Mouse (Mus musculus) CH12.LX (cell line): ENCODE results near the gene Ppp1r35. TPM values are rescaled to one million over a fixed set of nuclear protein-coding genes. Genes with fewer than 3 reads are reported as not detected.
A peak's percentile ranks its signal among the peaks of the same experiment; 100 is the strongest.

Experiments used
- DNase-seq: peaks from one replicate; pipeline ENCODE4 v3.0.0-alpha.2; 2013; ENCODE audit errors: extremely low read depth
- H3K27ac ChIP-seq: 2 replicates; pipeline ENCODE4 v1.5.1; 2012; ENCODE audit warnings: low read depth, mild to moderate bottlenecking, control low read depth, moderate library complexity; ENCODE audit not compliant: insufficient read depth
- H3K27me3 ChIP-seq: replicated peaks from 2 replicates; pipeline ENCODE3; 2012; ENCODE audit warnings: inconsistent platforms
- H3K36me3 ChIP-seq, 2 experiments: replicated peaks in 1 of 2; 2 replicates each; pipeline versions ENCODE3 to v1.6.1; 2012; ENCODE audit warnings: inconsistent platforms in 1 of 2, low read length in 1 of 2, mild to moderate bottlenecking in 1 of 2, mixed read lengths in 1 of 2, moderate library complexity in 1 of 2; ENCODE audit not compliant: control insufficient read depth in 1 of 2, insufficient read depth in 1 of 2
- H3K4me1 ChIP-seq, 2 experiments: 2 replicates each; pipeline ENCODE4 v1.6.1; 2012; ENCODE audit warnings: inconsistent platforms in 1 of 2, moderate library complexity in 1 of 2; ENCODE audit not compliant: insufficient read depth in 2 of 2, control insufficient read depth in 1 of 2
- H3K4me2 ChIP-seq: 2 replicates; pipeline ENCODE4 v1.6.1; 2012; ENCODE audit warnings: low read depth, mild to moderate bottlenecking, control low read depth; ENCODE audit not compliant: poor library complexity, insufficient read depth, severe bottlenecking
- H3K4me3 ChIP-seq, 3 experiments: fragments of 150-350 bp in 1 of 3; sonication (generic) in 1 of 3; replicated peaks in 1 of 3; 2 replicates each; pipeline versions ENCODE3 to v1.5.1; 2011 to 2012; ENCODE audit warnings: low read depth in 2 of 3, low read length in 2 of 3, mild to moderate bottlenecking in 2 of 3, moderate library complexity in 2 of 3, control low read depth in 1 of 3, improper control_type of control experiment in 1 of 3, inconsistent platforms in 1 of 3, mixed read lengths in 1 of 3; ENCODE audit not compliant: poor library complexity in 1 of 3
- H3K79me2 ChIP-seq: replicated peaks from 2 replicates; pipeline ENCODE4 v1.6.1; 2012; ENCODE audit warnings: mild to moderate bottlenecking, moderate library complexity; ENCODE audit not compliant: control insufficient read depth, poor library complexity, insufficient read depth, severe bottlenecking; ENCODE audit errors: extremely low read depth
- H3K9ac ChIP-seq: 2 replicates; pipeline ENCODE4 v1.6.1; 2012; ENCODE audit warnings: low read depth, mild to moderate bottlenecking, control low read depth, moderate library complexity; ENCODE audit not compliant: insufficient read depth
- H3K9me3 ChIP-seq: replicated peaks from 2 replicates; pipeline ENCODE3; 2012; ENCODE audit warnings: low read length, inconsistent platforms, mixed read lengths
- CHD1 ChIP-seq: IDR thresholded peaks from 2 replicates; pipeline ENCODE4 v1.6.1; 2012; ENCODE audit warnings: low read depth, low read length, improper control_type of control experiment, inconsistent platforms
- CHD2 ChIP-seq: IDR thresholded peaks from 2 replicates; pipeline ENCODE4 v1.6.1; 2011; ENCODE audit warnings: low read length, improper control_type of control experiment
- CTCF ChIP-seq, 2 experiments: IDR thresholded peaks in 1 of 2; conservative IDR thresholded peaks in 1 of 2; 2 replicates each; pipeline ENCODE4 v1.5.1; 2011 to 2012; ENCODE audit warnings: low read depth in 2 of 2, low read length in 2 of 2, improper control_type of control experiment in 1 of 2, inconsistent platforms in 1 of 2, mild to moderate bottlenecking in 1 of 2, moderate library complexity in 1 of 2
- E2F4 ChIP-seq: IDR thresholded peaks from 2 replicates; pipeline ENCODE4 v1.6.1; 2011; ENCODE audit warnings: low read depth, low read length, improper control_type of control experiment; ENCODE audit not compliant: insufficient replicate concordance
- ELF1 ChIP-seq: IDR thresholded peaks from 2 replicates; pipeline ENCODE4 v1.6.1; 2014; ENCODE audit warnings: low read depth, mild to moderate bottlenecking, inconsistent platforms, low read length, improper control_type of control experiment
- EP300 ChIP-seq: IDR thresholded peaks from 2 replicates; pipeline ENCODE4 v1.6.1; 2011; ENCODE audit warnings: low read length, improper control_type of control experiment
- ETS1 ChIP-seq: conservative IDR thresholded peaks from 2 replicates; pipeline ENCODE4 v1.6.1; 2012; ENCODE audit warnings: low read depth, mild to moderate bottlenecking, inconsistent platforms, low read length, improper control_type of control experiment, moderate library complexity
- GABPA ChIP-seq: IDR thresholded peaks from 2 replicates; pipeline ENCODE4 v1.6.1; 2012; ENCODE audit warnings: low read depth, low read length, improper control_type of control experiment, inconsistent platforms; ENCODE audit not compliant: insufficient replicate concordance
- HCFC1 ChIP-seq: IDR thresholded peaks from 2 replicates; pipeline ENCODE4 v1.6.1; 2012; ENCODE audit warnings: low read depth, mild to moderate bottlenecking, inconsistent platforms, low read length, improper control_type of control experiment
- IRF4 ChIP-seq: IDR thresholded peaks from 2 replicates; pipeline ENCODE4 v1.6.1; 2014; ENCODE audit warnings: low read depth, mild to moderate bottlenecking, inconsistent platforms, low read length, improper control_type of control experiment
- JUN ChIP-seq: IDR thresholded peaks from 2 replicates; pipeline ENCODE4 v1.6.1; 2011; ENCODE audit warnings: low read depth, mild to moderate bottlenecking, low read length, improper control_type of control experiment, moderate library complexity; ENCODE audit not compliant: insufficient read depth
- KAT2A ChIP-seq: IDR thresholded peaks from 2 replicates; pipeline ENCODE4 v1.6.1; 2012; ENCODE audit warnings: low read length, improper control_type of control experiment, inconsistent platforms; ENCODE audit not compliant: insufficient replicate concordance
- MAFK ChIP-seq: IDR thresholded peaks from 2 replicates; pipeline ENCODE4 v1.6.1; 2011; ENCODE audit warnings: low read length, improper control_type of control experiment; ENCODE audit not compliant: insufficient replicate concordance
- MAX ChIP-seq: IDR thresholded peaks from 2 replicates; pipeline ENCODE4 v1.6.1; 2011; ENCODE audit warnings: low read length, improper control_type of control experiment
- MAZ ChIP-seq: IDR thresholded peaks from 2 replicates; pipeline ENCODE4 v1.6.1; 2012; ENCODE audit warnings: low read depth, mild to moderate bottlenecking, inconsistent platforms, low read length, improper control_type of control experiment, moderate library complexity
- MEF2A ChIP-seq: IDR thresholded peaks from 2 replicates; pipeline ENCODE4 v1.6.1; 2014; ENCODE audit warnings: low read depth, mild to moderate bottlenecking, inconsistent platforms, low read length, improper control_type of control experiment, borderline replicate concordance
- MXI1 ChIP-seq: IDR thresholded peaks from 2 replicates; pipeline ENCODE4 v1.6.1; 2011; ENCODE audit warnings: mild to moderate bottlenecking, low read depth, low read length, improper control_type of control experiment
- MYC ChIP-seq: IDR thresholded peaks from 2 replicates; pipeline ENCODE4 v1.6.1; 2011; ENCODE audit warnings: low read depth, mild to moderate bottlenecking, improper control_type of control experiment, low read length
- NRF1 ChIP-seq: IDR thresholded peaks from 2 replicates; pipeline ENCODE4 v1.6.1; 2014; ENCODE audit warnings: low read depth, mild to moderate bottlenecking, inconsistent platforms, low read length, improper control_type of control experiment, moderate library complexity
- POLR2A ChIP-seq: IDR thresholded peaks from 2 replicates; pipeline ENCODE4 v1.6.1; 2011; ENCODE audit warnings: low read depth, mild to moderate bottlenecking, improper control_type of control experiment, low read length
- POLR2AphosphoS2 ChIP-seq: IDR thresholded peaks from 2 replicates; pipeline ENCODE4 v1.6.1; 2011; ENCODE audit warnings: low read depth, low read length, improper control_type of control experiment
- RAD21 ChIP-seq: IDR thresholded peaks from 2 replicates; pipeline ENCODE4 v1.6.1; 2011; ENCODE audit warnings: low read depth, mild to moderate bottlenecking, low read length, improper control_type of control experiment, moderate library complexity
- SIN3A ChIP-seq: IDR thresholded peaks from 2 replicates; pipeline ENCODE4 v1.6.1; 2012; ENCODE audit warnings: low read length, improper control_type of control experiment, inconsistent platforms
- SMC3 ChIP-seq: IDR thresholded peaks from 2 replicates; pipeline ENCODE4 v1.6.1; 2011; ENCODE audit warnings: low read depth, low read length, improper control_type of control experiment
- TBP ChIP-seq: conservative IDR thresholded peaks from 2 replicates; pipeline ENCODE4 v1.6.1; 2011; ENCODE audit warnings: low read depth, low read length, improper control_type of control experiment
- TCF12 ChIP-seq: IDR thresholded peaks from 2 replicates; pipeline ENCODE4 v1.6.1; 2014; ENCODE audit warnings: low read depth, mild to moderate bottlenecking, inconsistent platforms, low read length, improper control_type of control experiment
- UBTF ChIP-seq: IDR thresholded peaks from 2 replicates; pipeline ENCODE4 v1.6.1; 2012; ENCODE audit warnings: low read depth, mild to moderate bottlenecking, inconsistent platforms, low read length, improper control_type of control experiment, moderate library complexity
- USF2 ChIP-seq: conservative IDR thresholded peaks from 2 replicates; pipeline ENCODE4 v1.6.1; 2011; ENCODE audit warnings: low read depth, low read length, improper control_type of control experiment
- ZC3H11A ChIP-seq: IDR thresholded peaks from 2 replicates; pipeline ENCODE4 v1.6.1; 2012; ENCODE audit warnings: low read depth, mild to moderate bottlenecking, inconsistent platforms, low read length, improper control_type of control experiment
- ZKSCAN1 ChIP-seq: IDR thresholded peaks from 2 replicates; pipeline ENCODE4 v1.6.1; 2012; ENCODE audit warnings: low read depth, inconsistent platforms, low read length, improper control_type of control experiment, borderline replicate concordance
- ZMIZ1 ChIP-seq: IDR thresholded peaks from 2 replicates; pipeline ENCODE4 v1.6.1; 2012; ENCODE audit warnings: low read depth, mild to moderate bottlenecking, inconsistent platforms, low read length, improper control_type of control experiment
- ZNF384 ChIP-seq: IDR thresholded peaks from 2 replicates; pipeline ENCODE4 v1.6.1; 2012; ENCODE audit warnings: low read depth, low read length, improper control_type of control experiment, inconsistent platforms
- dilution Hi-C: fragments of 300-500 bp; cut with MboI; formaldehyde crosslinking; loops from 2 replicates; pipeline ENCODE4 v1.14.3; 2020; ENCODE audit warnings: low sequenced_read_pairs; ENCODE audit not compliant: extremely low pct_unique_long_range_greater_than_20kb, extremely low pct_ligation_motif_present
- in situ Hi-C: fragments of 300-500 bp; cut with MboI; formaldehyde crosslinking; loops from 3 replicates; pipeline ENCODE4 v1.14.3; 2019; ENCODE audit warnings: low sequenced_read_pairs, low pct_ligation_motif_present, low pct_unique_long_range_greater_than_20kb, mixed read lengths
- polyA plus RNA-seq: library from polyadenylated mRNA; unstranded; fragments of >175 nt; gene quantifications from 2 replicates; pipeline ENCODE4 v1.2.1, GENCODE M21; 2012; ENCODE audit warnings: low read depth; ENCODE audit not compliant: insufficient read length
- total RNA-seq, 2 experiments: library from RNA; depleted of rRNA; stranded (reverse); fragments of 300-350 nt in 1 of 2; fragments of >200 nt in 1 of 2; gene quantifications; 2 replicates each; pipeline ENCODE4 v1.2.3; 2012 to 2014

The Ppp1r35 gene
- total and polyA plus RNA-seq, 3 experiments, result 17.3 to 34.6 (median 23.3) TPM

- TF ChIP-seq USF2 (no peak), SIN3A (no peak), UBTF (no peak), HCFC1 (no peak)
- dilution Hi-C loops (no loop called here), in situ Hi-C loops (loop anchor here (25.0 kb wide), 1 partner anchor 247 kb away; the partner anchor contains the start of genes Gigyf1 and Pop7)
- no peak overlapping the region for H3K4me3 ChIP-seq
- no peaks in the 10 kb centered on the region for H3K9me3 ChIP-seq
- H3K9ac ChIP-seq, result no peak overlapping the region
- H3K27me3 ChIP-seq, result no peaks in the 10 kb centered on the region
- peaks cover 3 to 29% of the 10 kb centered on the region in 2 experiments; a peak in 3 of 4 replicates for H3K4me1 ChIP-seq
- H3K79me2 ChIP-seq, result no peaks in the 10 kb centered on the region
- no peak overlapping the region for H3K27ac ChIP-seq
- peaks cover 45 to 68% of the 10 kb centered on the region in 2 experiments for H3K36me3 ChIP-seq
- no peak overlapping the region for H3K4me2 ChIP-seq
- no peak for DNase-seq
Observed at GRCm38 (mm10) chr5:137758921-137759534, 19.6 kb upstream of the Ppp1r35 start.

- Histone ChIP-seq H3K79me2 (no peaks in the 10 kb centered on the region), H3K9me3 (no peaks in the 10 kb centered on the region), H3K36me3 (peaks cover 41 to 65% of the 10 kb centered on the region in 2 experiments), H3K4me1 (peaks cover 3 to 29% of the 10 kb centered on the region in 2 experiments; a peak in 3 of 4 replicates), H3K27ac (no peak overlapping the region), H3K4me3 (no peak overlapping the region), H3K27me3 (no peaks in the 10 kb centered on the region), H3K9ac (no peak overlapping the region), H3K4me2 (no peak overlapping the region)
- DNase-seq, result peak; percentile 91
- dilution Hi-C loops, result no loop called here
- in situ Hi-C loops, result loop anchor here (5.0 to 25.0 kb wide), 2 partner anchors 108 to 248 kb away; partner anchors contain the start of genes Gigyf1 and Pop7
- TF ChIP-seq TBP, result no peak
- no peak for TF ChIP-seq ZNF384
- 0 out of 2 replicates have a peak, but pooled peaks have one; percentile 50 for TF ChIP-seq MAX
- TF ChIP-seq E2F4, result no peak
- no peak for TF ChIP-seq EP300
- no peak for TF ChIP-seq ZMIZ1
- TF ChIP-seq ZKSCAN1, result no peak
- no peak for TF ChIP-seq TCF12
- TF ChIP-seq POLR2A, result peak; percentile 24; the same call in 1 of the 2 replicates
- TF ChIP-seq KAT2A, result no peak
- no peak for TF ChIP-seq MXI1
- TF ChIP-seq CTCF (conservative IDR thresholded peaks at IDR 0.05 in 1 of 2, IDR thresholded peaks at IDR 0.05 in 1 of 2; ENCODE audit: low read depth in 2 of 2, low read length in 2 of 2), result peak; percentile 75 to 89
- no peak for TF ChIP-seq MAZ
- TF ChIP-seq IRF4, result no peak
- no peak for TF ChIP-seq ETS1
- no peak for TF ChIP-seq CHD1
- no peak for TF ChIP-seq JUN
- no peak for TF ChIP-seq GABPA
- TF ChIP-seq SIN3A, result peak; percentile 49; the same call in 1 of the 2 replicates
- no peak for TF ChIP-seq CHD2
- no peak for TF ChIP-seq MEF2A
- TF ChIP-seq MYC, result 0 out of 2 replicates have a peak, but pooled peaks have one; percentile 41
- TF ChIP-seq SMC3, result peak; percentile 81
- no peak for TF ChIP-seq MAFK
- TF ChIP-seq ZC3H11A, result no peak
- TF ChIP-seq POLR2AphosphoS2, result no peak
- TF ChIP-seq ELF1, result no peak
- peak; percentile 55 for TF ChIP-seq RAD21
- no peak for TF ChIP-seq NRF1
- no peak for TF ChIP-seq UBTF
Observed at GRCm38 (mm10) chr5:137759971-137760412, 18.7 kb upstream of the Ppp1r35 start.
